Mouse (Mus musculus) fat pad, adult 2 months (tissue): Measurements from ENCODE around the gene Zbtb16.
A peak's percentile ranks its signal among the peaks of the same experiment; 100 is the strongest.

ENCODE experiments used
- DNase-seq: peaks from one replicate; pipeline ENCODE4 v3.0.0-alpha.2; 2011; ENCODE audit warnings: low read depth, low spot score; ENCODE audit errors: extremely low read depth

The Zbtb16 gene

GRCm38 (mm10) chr9:48612542-48612941, 223.5 kb downstream of the Zbtb16 start:
- DNase-seq = no peak

- no peak for DNase-seq
Observed at GRCm38 (mm10) chr9:48611032-48611431, 225.0 kb downstream of the Zbtb16 start.

DNA sequence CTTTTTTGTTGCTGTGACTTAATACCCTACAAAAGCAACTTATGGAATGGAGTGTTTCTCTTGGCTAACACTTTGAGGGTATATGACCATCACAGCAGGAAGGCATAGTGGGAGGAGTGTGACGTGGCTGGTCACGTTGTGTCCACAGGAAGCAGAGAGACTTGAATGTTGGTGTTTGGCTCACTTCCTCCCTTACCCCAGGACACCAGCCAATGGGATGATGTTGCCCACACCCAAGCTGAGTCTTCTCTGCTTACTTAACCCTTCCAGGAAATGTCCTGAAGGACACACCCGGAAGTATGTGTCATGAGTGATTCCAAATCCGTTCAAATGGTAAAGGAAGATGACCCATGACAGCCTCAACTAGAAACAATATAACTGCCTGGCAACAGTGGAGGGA, 226.3 kb downstream of the Zbtb16 start:
- no peak for DNase-seq

GRCm38 (mm10) chr9:48607417-48607816, 228.6 kb downstream of the Zbtb16 start:
- no peak for DNase-seq

DNA sequence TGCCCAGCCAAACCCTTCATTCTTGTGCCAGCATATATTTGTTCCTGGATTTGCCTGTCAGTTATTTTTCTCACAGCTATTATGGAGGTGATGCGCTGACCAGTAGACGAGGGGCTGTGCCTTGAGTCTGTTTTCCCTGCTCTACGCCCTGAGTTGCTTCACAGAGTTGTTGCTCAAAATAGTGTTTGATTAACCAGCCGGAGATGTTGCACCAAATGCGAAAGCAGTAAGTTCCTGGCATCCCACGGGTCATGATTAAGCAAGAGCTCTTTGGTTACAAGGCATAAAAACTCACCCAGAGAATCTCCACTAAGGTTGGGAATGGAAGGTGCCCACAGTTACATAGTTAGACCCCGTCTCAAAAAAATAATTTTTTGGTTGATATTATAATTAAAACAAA, 229.9 kb downstream of the Zbtb16 start:
- DNase-seq = peak; percentile 52

DNA sequence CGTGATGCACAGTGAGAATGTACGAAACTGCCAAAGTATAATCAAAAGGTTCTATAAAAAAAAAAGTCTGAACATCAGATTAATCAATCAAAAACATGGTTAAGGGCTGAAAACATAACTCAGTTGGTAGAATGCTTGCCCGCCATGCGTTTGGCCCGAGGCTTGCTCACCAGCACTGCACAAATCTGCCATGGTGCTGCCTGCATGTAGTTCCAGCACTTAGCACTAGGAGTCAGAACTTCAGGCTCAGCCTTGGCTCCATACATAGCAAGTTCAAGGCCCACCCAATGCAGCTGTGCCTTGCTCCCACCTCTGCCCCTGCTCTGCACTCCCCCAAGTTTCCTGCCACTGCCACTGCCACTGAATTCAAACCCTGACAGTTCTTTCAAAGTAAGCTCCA, 230.3 kb downstream of the Zbtb16 start:
- DNase-seq = no peak

DNA sequence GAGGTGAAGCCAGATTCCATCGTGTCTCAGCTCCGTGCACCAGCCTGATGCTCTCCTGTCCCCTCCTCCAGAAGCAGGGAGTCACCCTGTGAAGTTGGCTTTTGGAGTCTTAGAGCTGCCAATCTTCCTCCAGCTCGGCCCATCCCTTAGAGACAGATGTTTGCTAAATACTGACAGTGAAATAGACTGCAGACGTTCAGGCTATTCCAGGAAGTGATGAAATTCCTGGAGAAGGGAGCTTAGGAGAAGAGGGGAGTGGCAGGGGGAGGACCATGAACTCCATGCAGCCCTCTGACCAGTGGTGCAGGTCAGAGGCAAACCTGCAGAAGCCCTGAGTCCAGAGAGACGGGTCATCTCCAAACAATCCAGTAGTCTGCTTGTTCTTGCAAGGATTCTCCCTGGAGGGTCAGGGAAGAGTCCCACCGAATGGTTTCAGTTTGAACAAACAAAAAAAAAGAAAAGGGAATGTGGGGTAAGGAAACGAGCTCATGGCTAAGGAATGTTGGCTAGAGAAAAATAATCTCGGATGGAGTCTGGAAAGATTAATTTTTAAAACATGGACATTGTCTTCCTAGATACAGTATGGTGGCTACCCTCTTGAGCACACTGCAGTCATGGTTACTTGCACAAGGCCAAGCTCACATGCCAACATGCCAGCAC, 231.0 kb downstream of the Zbtb16 start, which contains the start of gene Nnmt:
Nnmt (minus strand) TSS at position 215 of the 660 bp plus-strand sequence.
- no peak for DNase-seq
